Mouse (Mus musculus) MEL (cell line): Measurements from ENCODE around the gene Mfsd13b. TPM values are rescaled to one million over a fixed set of nuclear protein-coding genes. Genes with fewer than 3 reads are reported as not detected.
A peak's percentile ranks its signal among the peaks of the same experiment; 100 is the strongest.
"Not testable (repeated sequence)": the region's sequence is repeated elsewhere in the genome, so short reads cannot be mapped to it uniquely, and the experiment has no call there.

Source experiments
- DNase-seq: peaks from one replicate; pipeline ENCODE4 v3.0.0; 2011; ENCODE audit warnings: low read depth, low spot score
- H3K27ac ChIP-seq: 2 replicates; pipeline ENCODE4 v1.5.1; 2012; ENCODE audit warnings: low read depth, mild to moderate bottlenecking, control low read depth, low read length, moderate library complexity; ENCODE audit not compliant: control insufficient read depth
- H3K27me3 ChIP-seq, 2 experiments: fragments of 150-350 bp in 1 of 2; sonication (generic) in 1 of 2; 2 replicates each; pipeline ENCODE4 v1.6.1; 2012; ENCODE audit warnings: low read length in 2 of 2, mild to moderate bottlenecking in 2 of 2, improper control_type of control experiment in 1 of 2, moderate library complexity in 1 of 2; ENCODE audit not compliant: insufficient read depth in 2 of 2, control insufficient read depth in 1 of 2
- H3K36me3 ChIP-seq, 2 experiments: 2 replicates each; pipeline ENCODE4 v1.6.1; 2012 to 2014; ENCODE audit warnings: low read length in 2 of 2, improper control_type of control experiment in 1 of 2, inconsistent platforms in 1 of 2, mild to moderate bottlenecking in 1 of 2; ENCODE audit not compliant: insufficient read depth in 2 of 2, control insufficient read depth in 1 of 2
- H3K4me1 ChIP-seq, 2 experiments: fragments of 150-350 bp in 1 of 2; sonication (generic) in 1 of 2; 2 replicates each; pipeline ENCODE4 v1.6.1; 2012; ENCODE audit warnings: low read length in 2 of 2, improper control_type of control experiment in 1 of 2, mild to moderate bottlenecking in 1 of 2; ENCODE audit not compliant: insufficient read depth in 2 of 2, control insufficient read depth in 1 of 2
- H3K4me3 ChIP-seq, 2 experiments: fragments of 150-350 bp in 1 of 2; sonication (generic) in 1 of 2; 2 replicates each; pipeline ENCODE4 v1.5.1; 2012; ENCODE audit warnings: low read depth in 2 of 2, low read length in 2 of 2, mild to moderate bottlenecking in 2 of 2, moderate library complexity in 2 of 2, control low read depth in 1 of 2, improper control_type of control experiment in 1 of 2; ENCODE audit not compliant: control insufficient read depth in 1 of 2, insufficient read depth in 1 of 2
- H3K79me2 ChIP-seq: 2 replicates; pipeline ENCODE4 v1.6.1; 2012; ENCODE audit warnings: mild to moderate bottlenecking, low read length, moderate library complexity; ENCODE audit not compliant: control insufficient read depth, poor library complexity, insufficient read depth
- H3K9ac ChIP-seq: 2 replicates; pipeline ENCODE4 v1.6.1; 2012; ENCODE audit warnings: low read depth, mild to moderate bottlenecking, control low read depth, low read length, moderate library complexity; ENCODE audit not compliant: control insufficient read depth, poor library complexity, severe bottlenecking
- H3K9me3 ChIP-seq: fragments of 150-350 bp; sonication (generic); replicated peaks from 2 replicates; pipeline ENCODE4 v1.6.1; 2012; ENCODE audit warnings: mild to moderate bottlenecking, low read length, improper control_type of control experiment, moderate library complexity; ENCODE audit not compliant: insufficient read depth
- CTCF ChIP-seq, 3 experiments: IDR thresholded peaks in 2 of 3; conservative IDR thresholded peaks in 1 of 3; 2 replicates each; pipeline ENCODE4 v1.5.1; 2011 to 2012; ENCODE audit warnings: low read length in 3 of 3, low read depth in 2 of 3, mild to moderate bottlenecking in 2 of 3, improper control_type of control experiment in 1 of 3, inconsistent platforms in 1 of 3, mixed read lengths in 1 of 3, moderate library complexity in 1 of 3; ENCODE audit not compliant: control insufficient read depth in 1 of 3, insufficient read depth in 1 of 3, poor library complexity in 1 of 3, severe bottlenecking in 1 of 3
- E2F4 ChIP-seq: IDR thresholded peaks from 2 replicates; pipeline ENCODE4 v1.6.1; 2011; ENCODE audit warnings: low read depth, low read length, improper control_type of control experiment, borderline replicate concordance
- ELF1 ChIP-seq: IDR thresholded peaks from 2 replicates; pipeline ENCODE4 v1.6.1; 2014; ENCODE audit warnings: low read depth, mild to moderate bottlenecking, inconsistent platforms, low read length, improper control_type of control experiment, moderate library complexity
- EP300 ChIP-seq, 2 experiments: IDR thresholded peaks; 2 replicates each; pipeline ENCODE4 v1.6.1; 2011; ENCODE audit warnings: improper control_type of control experiment in 2 of 2, low read length in 2 of 2, low read depth in 1 of 2, mild to moderate bottlenecking in 1 of 2
- GABPA ChIP-seq: IDR thresholded peaks from 2 replicates; pipeline ENCODE4 v1.6.1; 2012; ENCODE audit warnings: low read depth, mild to moderate bottlenecking, inconsistent platforms, low read length, improper control_type of control experiment, moderate library complexity
- GATA1 ChIP-seq: IDR thresholded peaks from 2 replicates; pipeline ENCODE4 v1.6.1; 2011; ENCODE audit warnings: low read depth, low read length, improper control_type of control experiment
- JUND ChIP-seq: IDR thresholded peaks from 2 replicates; pipeline ENCODE4 v1.6.1; 2011; ENCODE audit warnings: low read depth, mild to moderate bottlenecking, improper control_type of control experiment, low read length
- KAT2A ChIP-seq: conservative IDR thresholded peaks from 2 replicates; pipeline ENCODE4 v1.6.1; 2012; ENCODE audit warnings: low read depth, low read length, improper control_type of control experiment, inconsistent platforms
- MEF2A ChIP-seq: IDR thresholded peaks from 2 replicates; pipeline ENCODE4 v1.6.1; 2014; ENCODE audit warnings: low read depth, mild to moderate bottlenecking, inconsistent platforms, low read length, improper control_type of control experiment; ENCODE audit not compliant: poor library complexity, insufficient replicate concordance, severe bottlenecking; ENCODE audit errors: extremely low read depth
- MYB ChIP-seq: IDR thresholded peaks from 2 replicates; pipeline ENCODE4 v1.6.1; 2011; ENCODE audit warnings: mild to moderate bottlenecking, low read depth, low read length, improper control_type of control experiment
- NELFE ChIP-seq: IDR thresholded peaks from 2 replicates; pipeline ENCODE4 v1.6.1; 2011; ENCODE audit warnings: low read depth, low read length, improper control_type of control experiment
- POLR2AphosphoS2 ChIP-seq: IDR thresholded peaks from 2 replicates; pipeline ENCODE4 v1.6.1; 2011; ENCODE audit warnings: low read length, improper control_type of control experiment
- POLR2AphosphoS5 ChIP-seq: IDR thresholded peaks from 2 replicates; pipeline ENCODE4 v1.6.1; 2012; ENCODE audit warnings: low read depth, borderline replicate concordance, mild to moderate bottlenecking, inconsistent platforms, low read length, moderate library complexity, mixed read lengths
- RCOR1 ChIP-seq: IDR thresholded peaks from 2 replicates; pipeline ENCODE4 v1.6.1; 2012; ENCODE audit warnings: low read depth, mild to moderate bottlenecking, inconsistent platforms, low read length, improper control_type of control experiment
- SIN3A ChIP-seq: IDR thresholded peaks from 2 replicates; pipeline ENCODE4 v1.6.1; 2012; ENCODE audit warnings: low read length, improper control_type of control experiment, inconsistent platforms
- TAL1 ChIP-seq: IDR thresholded peaks from 2 replicates; pipeline ENCODE4 v1.6.1; 2012; ENCODE audit warnings: mild to moderate bottlenecking, inconsistent platforms, low read length, moderate library complexity, mixed read lengths
- TBP ChIP-seq: IDR thresholded peaks from 2 replicates; pipeline ENCODE4 v1.8.0; 2011; ENCODE audit warnings: low read depth, low read length, improper control_type of control experiment
- USF1 ChIP-seq: IDR thresholded peaks from 2 replicates; pipeline ENCODE4 v1.6.1; 2014; ENCODE audit warnings: low read depth, mild to moderate bottlenecking, inconsistent platforms, low read length, improper control_type of control experiment, moderate library complexity
- ZC3H11A ChIP-seq: IDR thresholded peaks from 2 replicates; pipeline ENCODE4 v1.6.1; 2012; ENCODE audit warnings: low read depth, mild to moderate bottlenecking, inconsistent platforms, low read length, improper control_type of control experiment
- ZMIZ1 ChIP-seq: IDR thresholded peaks from 2 replicates; pipeline ENCODE4 v1.6.1; 2012; ENCODE audit warnings: low read depth, mild to moderate bottlenecking, inconsistent platforms, low read length, improper control_type of control experiment, moderate library complexity
- polyA plus RNA-seq, 2 experiments: library from polyadenylated mRNA; stranded (reverse) in 1 of 2; unstranded in 1 of 2; fragments of >175 nt in 1 of 2; fragments of >200 nt in 1 of 2; gene quantifications; 2 replicates each; pipeline versions ENCODE4 v1.2.1 to v1.2.4; 2012; ENCODE audit warnings: low replicate concordance in 2 of 2, low read depth in 1 of 2; ENCODE audit not compliant: insufficient read length in 2 of 2, insufficient read depth in 1 of 2, missing spikeins in 1 of 2
- total RNA-seq: library from RNA; depleted of rRNA; stranded (reverse); fragments of 300-350 nt; gene quantifications from 2 replicates; pipeline ENCODE4 v1.2.3, GENCODE M21; 2012

The Mfsd13b gene
- total and polyA plus RNA-seq, 3 experiments: 0.17 TPM; not detected in 2

DNA sequence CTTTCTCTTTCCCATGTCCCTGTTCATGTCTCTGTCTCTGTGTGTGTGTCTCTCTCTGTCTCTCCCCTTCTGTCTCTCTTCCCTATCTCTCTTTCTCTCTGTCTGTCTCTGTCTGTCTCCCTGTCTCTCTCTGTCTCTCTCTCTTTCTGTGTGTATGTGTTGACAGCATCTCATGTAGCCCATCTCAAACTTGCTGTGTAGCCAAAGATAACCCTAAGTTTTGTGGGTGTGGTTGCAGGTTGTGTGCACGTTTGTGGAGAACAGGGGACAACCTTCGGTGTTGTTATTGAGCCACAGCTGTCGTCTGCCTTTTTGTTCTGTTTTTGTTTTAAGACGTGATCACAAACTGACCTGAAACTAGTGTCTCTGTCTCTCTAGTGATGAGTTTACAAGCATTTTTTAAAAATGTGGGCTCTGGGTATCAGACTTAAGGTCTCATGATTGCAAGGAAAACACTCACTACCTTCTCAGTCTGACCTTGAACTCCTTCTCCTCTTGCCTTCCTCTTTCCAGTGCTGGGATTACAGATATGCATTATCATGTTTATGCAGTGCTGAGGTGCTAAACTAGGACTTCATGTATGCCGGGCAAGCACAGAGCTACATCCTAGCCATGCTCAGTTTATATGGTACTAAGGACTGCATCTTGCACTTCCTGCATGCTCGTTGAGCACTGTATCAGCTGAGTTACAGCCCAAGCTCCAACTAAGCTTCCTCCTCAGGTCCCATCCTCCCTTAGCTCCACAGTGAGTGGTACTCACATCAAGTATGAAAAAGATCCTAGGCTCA lies 43.1 kb downstream of the Mfsd13b start (continued):
- TF ChIP-seq POLR2AphosphoS5 (no peak), TAL1 (peak; percentile 95), USF1 (no peak), POLR2AphosphoS2 (no peak)

DNA sequence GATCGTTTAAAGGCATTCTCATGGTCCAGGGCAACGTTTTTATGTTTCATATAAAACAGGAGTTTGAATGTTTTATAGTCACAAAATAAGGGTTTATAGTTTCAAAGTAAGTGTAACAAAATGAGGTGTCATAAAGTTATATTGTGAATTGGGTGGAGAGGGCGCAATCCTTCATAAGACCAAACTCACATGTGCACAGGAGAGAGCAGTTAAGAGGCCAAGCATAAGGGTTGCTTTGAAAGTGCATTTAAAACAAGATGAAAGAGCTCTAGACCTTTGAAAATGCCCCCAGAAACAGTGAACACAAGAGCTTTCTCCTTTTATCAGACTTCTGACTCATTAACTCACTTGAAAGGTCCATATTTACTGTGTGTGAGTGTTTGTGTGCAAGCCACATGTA lies 44.0 kb downstream of the Mfsd13b start:
- Histone ChIP-seq H3K36me3 (peaks cover 0 to 31% of the 10 kb centered on the region in 2 experiments; a peak in 2 of 4 replicates), H3K9me3 (no peaks in the 10 kb centered on the region), H3K27me3 (no peaks in the 10 kb centered on the region), H3K27ac (no peak overlapping the region), H3K9ac (no peak overlapping the region), H3K79me2 (no peaks in the 10 kb centered on the region), H3K4me3 (no peak overlapping the region; a peak in 1 of 4 replicates), H3K4me1 (peaks cover 8 to 23% of the 10 kb centered on the region in 2 experiments)
- no peak for TF ChIP-seq ELF1
- no peak for TF ChIP-seq POLR2AphosphoS2
- TF ChIP-seq GABPA: no peak
- no peak for TF ChIP-seq MYB
- no peak for TF ChIP-seq KAT2A
- TF ChIP-seq SIN3A: no peak
- no peak for TF ChIP-seq MEF2A
- no peak for TF ChIP-seq ZC3H11A
- TF ChIP-seq RCOR1: no peak
- TF ChIP-seq NELFE: no peak
- no peak for TF ChIP-seq TBP
- no peak for TF ChIP-seq JUND
- TF ChIP-seq ZMIZ1: no peak
- TF ChIP-seq CTCF (IDR thresholded peaks at IDR 0.05 in 2 of 3, conservative IDR thresholded peaks at IDR 0.05 in 1 of 3; ENCODE audit: control insufficient read depth in 1 of 3, insufficient read depth in 1 of 3, low read depth in 2 of 3, low read length in 3 of 3, poor library complexity in 1 of 3, severe bottlenecking in 1 of 3): no peak
- TF ChIP-seq E2F4: no peak
- no peak for DNase-seq

DNA sequence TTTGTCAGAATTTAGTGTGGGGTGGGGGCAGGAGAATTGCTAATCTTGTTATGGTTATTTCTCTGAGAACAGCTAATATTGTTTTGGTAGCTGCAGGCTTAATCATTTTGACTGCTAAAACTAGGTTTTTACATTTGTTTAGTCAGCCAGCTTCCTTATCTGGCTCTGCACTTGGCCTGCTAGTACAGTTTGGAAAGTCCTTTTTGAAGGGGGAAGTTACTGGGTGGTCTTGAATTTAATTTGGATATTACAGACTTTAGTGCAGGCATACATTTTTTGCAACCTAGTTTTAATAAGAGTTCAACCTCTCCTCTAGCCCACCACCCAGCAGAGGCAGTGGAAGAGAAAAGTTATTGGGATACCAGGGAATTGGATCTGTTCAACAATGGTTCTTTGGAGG lies 47.6 kb downstream of the Mfsd13b start:
- H3K4me1 ChIP-seq: peaks cover 12 to 24% of the 10 kb centered on the region in 2 experiments
- H3K79me2 ChIP-seq, H3K9me3 ChIP-seq, H3K27me3 ChIP-seq, H3K4me3 ChIP-seq, DNase-seq: not testable (repeated sequence)
- peak overlapping the region; percentile 69 for H3K27ac ChIP-seq
- TF ChIP-seq GATA1 (peak; percentile 56), TAL1 (peak; percentile 17; the same call in 1 of the 2 replicates), EP300 (IDR thresholded peaks at IDR 0.05; ENCODE audit: low read depth in 1 of 2, low read length in 2 of 2) (peak in 1 of 2 experiments; percentile 59; a peak in 2 of 4 replicates)
- H3K9ac ChIP-seq: peak overlapping the region; percentile 23
- peaks cover 0 to 32% of the 10 kb centered on the region in 2 experiments; a peak in 2 of 4 replicates for H3K36me3 ChIP-seq
